Mouse (Mus musculus) intestine, embryonic 15.5 days (tissue): ENCODE data around the gene Best3. TPM values are rescaled to one million over a fixed set of nuclear protein-coding genes. Genes with fewer than 3 reads are reported as not detected.

ENCODE experiments used
- ATAC-seq: fragments of 200-750 bp; cut with Nextera tagmentation; 2 replicates; pipeline ENCODE4 v1.8.0; 2017; ENCODE audit warnings: moderate TSS enrichment, moderate library complexity
- H3K27ac ChIP-seq: fragments of 300-500 bp; sonication (generic); 2 replicates; pipeline ENCODE4 v1.5.1; 2015; ENCODE audit warnings: mild to moderate bottlenecking, inconsistent platforms
- H3K27me3 ChIP-seq: fragments of 300-500 bp; sonication (generic); replicated peaks from 2 replicates; pipeline ENCODE4 v1.6.1; 2015; ENCODE audit warnings: inconsistent platforms
- H3K36me3 ChIP-seq: fragments of 300-500 bp; sonication (generic); 2 replicates; pipeline ENCODE4 v1.6.1; 2015; ENCODE audit warnings: inconsistent platforms
- H3K4me1 ChIP-seq: fragments of 300-500 bp; sonication (generic); replicated peaks from 2 replicates; pipeline ENCODE4 v1.6.1; 2015; ENCODE audit warnings: inconsistent platforms
- H3K4me2 ChIP-seq: fragments of 300-500 bp; sonication (generic); replicated peaks from 2 replicates; pipeline ENCODE4 v1.6.1; 2015; ENCODE audit warnings: mild to moderate bottlenecking, inconsistent platforms
- H3K4me3 ChIP-seq: fragments of 300-500 bp; sonication (generic); replicated peaks from 2 replicates; pipeline ENCODE4 v1.5.1; 2015; ENCODE audit warnings: inconsistent platforms
- H3K9ac ChIP-seq: fragments of 300-500 bp; sonication (generic); 2 replicates; pipeline ENCODE4 v1.6.1; 2015; ENCODE audit warnings: inconsistent platforms
- H3K9me3 ChIP-seq: fragments of 300-500 bp; sonication (generic); 2 replicates; pipeline ENCODE4 v1.6.1; 2016; ENCODE audit warnings: inconsistent platforms
- WGBS: fragments of 180-500 bp; shearing (Covaris S2); methylation state at CpG from one replicate; pipeline ENCODE4 v1.1.7; 2015; 5-methylcytosine and 5-hydroxymethylcytosine counted together
- polyA plus RNA-seq: library from polyadenylated mRNA; unstranded; fragments of >200 nt; fragmentation: Nextera tagmentation; extraction: Ambion mirVana; gene quantifications from 2 replicates; pipeline ENCODE4 v1.2.1, GENCODE M21; 2015

Best3 gene
- polyA plus RNA-seq, 1 experiment from 2014 or later, result not detected

DNA sequence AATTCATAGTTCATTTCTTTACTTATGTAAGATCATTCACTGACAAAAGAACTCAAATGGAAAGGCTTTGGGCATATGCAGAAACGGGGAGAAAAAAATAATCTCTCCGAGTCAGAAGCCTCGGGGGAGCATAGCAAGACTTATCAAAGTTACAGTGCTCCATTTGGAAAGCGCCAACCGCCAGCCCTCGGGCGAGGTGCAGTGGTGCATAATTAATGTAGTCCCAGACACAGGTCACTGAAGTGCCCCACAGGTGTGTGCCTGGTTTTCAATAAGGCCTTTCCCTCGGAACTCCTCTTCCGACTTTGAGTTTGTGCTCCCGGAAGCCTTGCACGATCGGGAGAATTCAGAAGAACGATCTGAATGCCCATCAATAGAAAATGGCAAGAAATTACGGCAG is 24.0 kb upstream of the Best3 start:
- Histone ChIP-seq H3K27ac (no peak overlapping the region), H3K27me3 (no peaks in the 10 kb centered on the region), H3K9me3 (no peaks in the 10 kb centered on the region), H3K9ac (no peak overlapping the region), H3K4me1 (no peaks in the 10 kb centered on the region), H3K4me3 (no peak overlapping the region), H3K36me3 (no peaks in the 10 kb centered on the region), H3K4me2 (no peak overlapping the region)
- WGBS, result 82% methylated on average over 14 of the region's 14 CpGs
- ATAC-seq, result no peak

DNA sequence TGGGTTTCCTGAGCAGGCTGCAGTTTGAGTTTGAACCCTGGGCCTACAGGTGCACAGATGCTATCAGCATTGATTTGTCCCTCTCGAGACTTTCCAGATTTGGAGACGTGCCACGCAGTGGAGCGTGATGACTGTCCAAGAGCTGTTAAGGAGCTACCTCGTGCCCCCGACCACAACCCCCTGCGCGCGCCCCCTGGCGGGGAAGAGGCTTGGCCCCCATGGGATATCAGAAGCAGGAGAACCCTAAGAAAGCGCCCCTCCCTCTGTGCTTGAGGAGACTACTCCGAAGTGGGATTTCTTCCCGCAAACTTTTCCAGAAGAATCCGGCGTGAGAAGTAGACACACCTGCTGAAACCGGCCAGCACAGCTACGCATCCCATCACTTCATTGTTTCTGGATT is 23.3 kb upstream of the Best3 start:
- H3K4me3 ChIP-seq, result no peak overlapping the region
- WGBS, result 65% methylated on average over 17 of the region's 17 CpGs
- H3K4me2 ChIP-seq, result no peak overlapping the region
- H3K27me3 ChIP-seq, result no peaks in the 10 kb centered on the region
- H3K4me1 ChIP-seq, result no peaks in the 10 kb centered on the region
- no peaks in the 10 kb centered on the region for H3K36me3 ChIP-seq
- no peak for ATAC-seq
- H3K9me3 ChIP-seq, result no peaks in the 10 kb centered on the region
- H3K27ac ChIP-seq, result no peak overlapping the region
- no peak overlapping the region for H3K9ac ChIP-seq

DNA sequence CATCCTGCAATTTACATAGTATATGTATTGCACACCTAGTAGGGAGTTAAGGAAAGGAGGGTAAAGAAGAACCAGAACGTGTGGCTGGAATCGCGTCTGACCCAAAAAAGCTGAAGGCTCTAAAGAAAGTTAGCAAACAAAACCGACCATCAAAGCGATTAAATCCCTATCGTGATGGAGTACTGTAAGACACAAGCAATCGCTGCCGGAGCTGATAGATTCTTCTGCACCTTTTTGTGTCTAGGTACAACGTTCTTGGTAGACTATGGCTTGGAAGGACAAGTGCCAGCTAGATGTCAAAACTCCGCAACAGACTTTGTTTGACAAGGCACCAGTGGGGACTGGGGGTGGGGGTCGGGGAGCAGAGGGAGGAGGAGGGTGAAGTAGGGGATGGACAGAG is 22.0 kb upstream of the Best3 start:
- H3K36me3 ChIP-seq, result no peaks in the 10 kb centered on the region
- no peaks in the 10 kb centered on the region for H3K4me1 ChIP-seq
- 72% methylated on average over 11 of the region's 11 CpGs for WGBS
- ATAC-seq, result no peak
- no peak overlapping the region for H3K4me3 ChIP-seq
- H3K27me3 ChIP-seq, result no peaks in the 10 kb centered on the region
- H3K27ac ChIP-seq, result no peak overlapping the region
- H3K9ac ChIP-seq, result no peak overlapping the region
- H3K4me2 ChIP-seq, result no peak overlapping the region
- no peaks in the 10 kb centered on the region for H3K9me3 ChIP-seq

DNA sequence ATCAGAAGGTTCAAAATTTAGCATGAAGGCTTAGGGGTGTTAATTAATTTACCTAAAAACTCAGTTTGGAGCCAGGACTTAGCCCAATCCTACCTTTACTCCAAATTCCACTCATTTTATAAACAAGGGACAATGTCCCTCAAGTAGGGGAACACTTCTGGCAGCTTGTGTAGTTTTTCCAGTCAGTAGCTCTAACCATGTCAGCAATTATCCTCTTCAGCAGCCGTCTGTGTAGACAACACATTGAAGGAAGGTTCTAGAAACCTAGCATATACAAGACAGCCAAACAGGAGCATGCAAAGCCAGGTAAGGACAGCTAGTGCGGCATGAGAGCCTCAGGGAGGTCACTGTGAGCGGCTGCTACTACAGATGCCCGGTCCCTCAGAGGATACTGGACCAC is 21.5 kb upstream of the Best3 start:
- H3K27me3 ChIP-seq, result no peaks in the 10 kb centered on the region
- no peak overlapping the region for H3K4me3 ChIP-seq
- H3K9me3 ChIP-seq, result no peaks in the 10 kb centered on the region
- H3K36me3 ChIP-seq, result no peaks in the 10 kb centered on the region
- H3K9ac ChIP-seq, result no peak overlapping the region
- ATAC-seq, result no peak
- H3K4me1 ChIP-seq, result no peaks in the 10 kb centered on the region
- H3K27ac ChIP-seq, result no peak overlapping the region
- 82% methylated on average over 4 of the region's 4 CpGs for WGBS
- no peak overlapping the region for H3K4me2 ChIP-seq

DNA sequence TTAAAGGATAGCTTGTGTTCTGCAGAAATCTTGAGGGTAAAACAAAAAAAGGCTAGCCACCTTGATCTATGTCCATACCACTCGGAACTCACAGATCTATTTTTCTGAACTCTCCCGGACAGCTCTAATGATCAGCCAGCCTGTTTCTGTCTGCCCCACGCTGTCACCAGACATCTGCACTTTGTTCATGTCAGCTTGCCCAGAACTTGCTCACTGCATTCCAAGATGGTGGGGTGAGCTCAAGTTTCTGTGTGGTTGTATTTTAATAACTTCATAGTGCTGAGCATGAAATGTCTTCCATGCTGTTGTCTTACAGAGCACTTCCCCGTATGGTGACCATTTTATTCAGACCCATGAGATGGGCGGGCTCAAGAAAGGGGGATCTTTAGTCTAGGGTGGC is 20.8 kb upstream of the Best3 start:
- H3K27ac ChIP-seq, result no peak overlapping the region
- no peaks in the 10 kb centered on the region for H3K36me3 ChIP-seq
- H3K4me3 ChIP-seq, result no peak overlapping the region
- no peak overlapping the region for H3K4me2 ChIP-seq
- H3K9ac ChIP-seq, result no peak overlapping the region
- no peaks in the 10 kb centered on the region for H3K27me3 ChIP-seq
- H3K4me1 ChIP-seq, result no peaks in the 10 kb centered on the region
- WGBS, result 47% methylated on average over 5 of the region's 5 CpGs
- ATAC-seq, result no peak
- H3K9me3 ChIP-seq, result no peaks in the 10 kb centered on the region

DNA sequence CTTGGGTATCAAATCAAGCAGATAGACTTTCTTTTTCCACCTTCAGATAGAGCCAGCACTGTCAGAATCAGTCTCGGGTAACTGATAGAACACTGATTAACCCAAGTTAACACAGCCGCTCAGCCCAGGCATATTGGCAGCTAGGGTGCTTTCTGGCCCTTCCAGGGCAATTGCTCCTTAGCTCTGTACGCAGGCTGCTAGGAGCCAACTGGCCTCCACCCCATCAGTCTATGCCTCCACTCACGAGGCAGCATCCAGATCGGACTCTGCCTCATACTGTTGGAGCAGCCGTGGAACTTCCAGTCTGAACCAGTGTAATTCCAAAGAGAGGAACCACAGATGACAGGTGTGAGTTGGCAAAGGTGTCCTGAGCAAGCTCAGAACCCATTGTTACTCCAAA is 20.0 kb upstream of the Best3 start:
- Histone ChIP-seq H3K4me3 (no peak overlapping the region), H3K36me3 (no peaks in the 10 kb centered on the region), H3K9ac (no peak overlapping the region), H3K27ac (no peak overlapping the region), H3K9me3 (no peaks in the 10 kb centered on the region), H3K4me1 (no peaks in the 10 kb centered on the region), H3K4me2 (no peak overlapping the region), H3K27me3 (no peaks in the 10 kb centered on the region)
- no peak for ATAC-seq
- 73% methylated on average over 6 of the region's 6 CpGs for WGBS

DNA sequence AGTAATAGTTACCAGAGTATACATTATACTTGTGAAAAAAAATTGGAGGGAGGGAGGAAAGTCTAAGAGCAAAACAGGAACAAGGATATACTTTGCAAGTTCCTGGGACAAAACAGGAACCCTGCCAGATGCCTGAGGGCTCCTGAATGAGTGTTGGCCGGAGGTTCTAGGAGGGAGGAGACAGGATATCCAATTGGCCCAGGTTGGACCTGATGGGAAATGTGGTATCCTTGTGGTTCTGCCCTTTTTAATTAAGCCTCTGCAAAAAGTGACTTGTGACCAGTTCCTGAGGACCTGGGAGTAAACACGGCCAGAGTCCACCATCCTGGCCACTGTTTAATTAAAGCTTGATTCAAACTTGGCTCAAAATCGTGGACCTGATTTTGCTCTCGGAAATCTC is 17.4 kb upstream of the Best3 start:
- H3K36me3 ChIP-seq, result no peaks in the 10 kb centered on the region
- H3K4me2 ChIP-seq, result no peak overlapping the region
- WGBS, result 86% methylated on average over 4 of the region's 4 CpGs
- no peak for ATAC-seq
- no peaks in the 10 kb centered on the region for H3K4me1 ChIP-seq
- H3K4me3 ChIP-seq, result no peak overlapping the region
- no peak overlapping the region for H3K9ac ChIP-seq
- no peak overlapping the region for H3K27ac ChIP-seq
- H3K27me3 ChIP-seq, result no peaks in the 10 kb centered on the region
- no peaks in the 10 kb centered on the region for H3K9me3 ChIP-seq

DNA sequence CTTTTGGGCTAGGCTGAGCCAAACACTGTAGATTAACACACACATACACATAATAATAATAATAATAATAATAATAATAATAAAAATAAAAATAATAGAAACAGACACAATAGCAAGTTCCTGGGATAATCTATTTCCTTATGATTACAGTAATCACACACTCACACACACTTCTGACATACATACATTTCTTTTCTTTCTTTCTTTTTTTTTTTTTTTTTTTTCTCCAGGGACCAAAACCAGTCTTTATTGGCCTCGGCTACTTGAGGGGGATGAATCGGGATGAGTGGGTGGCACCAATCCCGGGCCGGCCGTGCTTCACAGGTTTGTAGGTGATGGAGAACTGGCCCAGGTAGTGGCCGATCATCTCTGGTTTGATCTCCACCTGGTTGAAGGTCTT is 13.6 kb upstream of the Best3 start, which contains the start of gene Gm10271:
Gm10271 (minus strand) TSS at position 101 of the 400 bp plus-strand sequence.
- Histone ChIP-seq H3K27me3 (no peaks in the 10 kb centered on the region), H3K9me3 (no peaks in the 10 kb centered on the region), H3K4me2 (no peak within 1 kb of the TSS), H3K4me1 (no peaks in the 10 kb centered on the region), H3K36me3 (no peaks in the 10 kb centered on the region), H3K4me3 (no peak within 1 kb of the TSS), H3K9ac (no peak within 1 kb of the TSS), H3K27ac (no peak within 1 kb of the TSS)
- no peak for ATAC-seq
- 93% methylated on average over 6 of the region's 6 CpGs for WGBS

DNA sequence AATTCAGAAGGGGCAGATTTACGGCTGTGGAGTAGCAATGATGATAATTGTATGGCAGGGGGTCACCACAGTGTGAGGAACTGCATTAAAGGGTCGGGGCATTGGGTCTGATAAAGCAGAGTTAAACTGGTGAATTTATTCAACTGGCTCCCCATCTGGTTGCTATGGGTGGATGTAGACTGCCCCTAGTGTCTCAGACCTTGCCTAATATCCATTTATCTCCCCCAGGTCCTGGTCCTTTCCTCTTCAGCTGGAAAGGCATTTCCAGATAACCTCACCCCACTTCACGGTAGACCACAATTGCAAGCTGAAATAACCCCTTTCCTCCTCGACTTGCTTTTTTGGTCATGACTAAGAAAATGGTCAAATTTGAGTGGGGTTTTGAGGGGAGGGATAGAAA is 8.7 kb upstream of the Best3 start:
- no peak overlapping the region for H3K27ac ChIP-seq
- H3K36me3 ChIP-seq, result no peaks in the 10 kb centered on the region
- H3K9ac ChIP-seq, result no peak overlapping the region
- H3K27me3 ChIP-seq, result no peaks in the 10 kb centered on the region
- no peaks in the 10 kb centered on the region for H3K9me3 ChIP-seq
- ATAC-seq, result no peak
- WGBS, result 27% methylated on average over 4 of the region's 4 CpGs
- H3K4me2 ChIP-seq, result no peak overlapping the region
- no peaks in the 10 kb centered on the region for H3K4me1 ChIP-seq
- H3K4me3 ChIP-seq, result no peak overlapping the region

DNA sequence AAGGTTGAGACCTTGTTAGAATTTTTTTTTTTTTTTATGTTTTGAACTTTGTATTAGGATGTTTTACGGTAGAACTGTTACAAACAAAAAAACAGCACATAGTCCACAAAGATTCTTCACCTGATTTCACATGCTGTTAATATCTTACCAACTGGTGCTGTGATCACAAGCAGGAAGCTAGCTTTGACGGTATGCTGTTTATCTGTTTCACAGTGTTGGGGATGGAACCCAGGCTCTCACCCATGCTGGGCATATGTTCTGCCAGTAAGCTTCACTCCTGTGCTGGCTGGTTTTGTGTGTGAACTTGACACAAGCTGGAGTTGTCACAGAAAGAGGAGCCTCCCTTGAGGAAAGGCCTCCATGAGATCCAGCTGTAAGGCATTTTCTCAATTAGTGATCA is 8.3 kb upstream of the Best3 start:
- H3K27ac ChIP-seq, result no peak overlapping the region
- WGBS, result 73% methylated on average over 2 of the region's 2 CpGs
- H3K9me3 ChIP-seq, result no peaks in the 10 kb centered on the region
- no peaks in the 10 kb centered on the region for H3K36me3 ChIP-seq
- H3K27me3 ChIP-seq, result no peaks in the 10 kb centered on the region
- no peak overlapping the region for H3K9ac ChIP-seq
- H3K4me2 ChIP-seq, result no peak overlapping the region
- no peak overlapping the region for H3K4me3 ChIP-seq
- ATAC-seq, result no peak
- H3K4me1 ChIP-seq, result no peaks in the 10 kb centered on the region

DNA sequence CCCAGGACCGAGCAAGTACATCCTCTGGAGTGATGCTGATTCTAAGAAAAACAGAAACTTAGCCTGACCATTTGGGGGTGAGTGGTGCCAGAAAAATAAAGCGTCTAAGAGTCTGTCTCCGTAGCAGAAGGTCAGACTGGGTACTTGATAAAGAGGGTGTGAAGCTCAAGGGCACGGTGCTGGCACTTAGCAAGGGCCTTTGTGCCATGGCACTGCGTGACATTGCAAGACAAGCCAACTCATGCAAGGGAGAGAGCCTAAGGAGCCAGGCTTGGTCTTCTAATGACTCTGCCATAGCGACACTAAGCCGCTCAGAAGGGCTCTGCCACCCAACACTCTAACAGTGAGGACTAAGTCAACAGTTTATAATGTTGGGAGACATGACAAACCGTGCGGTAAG is 7.3 kb upstream of the Best3 start:
- H3K9ac ChIP-seq, result no peak overlapping the region
- 87% methylated on average over 9 of the region's 9 CpGs for WGBS
- no peak overlapping the region for H3K4me3 ChIP-seq

DNA sequence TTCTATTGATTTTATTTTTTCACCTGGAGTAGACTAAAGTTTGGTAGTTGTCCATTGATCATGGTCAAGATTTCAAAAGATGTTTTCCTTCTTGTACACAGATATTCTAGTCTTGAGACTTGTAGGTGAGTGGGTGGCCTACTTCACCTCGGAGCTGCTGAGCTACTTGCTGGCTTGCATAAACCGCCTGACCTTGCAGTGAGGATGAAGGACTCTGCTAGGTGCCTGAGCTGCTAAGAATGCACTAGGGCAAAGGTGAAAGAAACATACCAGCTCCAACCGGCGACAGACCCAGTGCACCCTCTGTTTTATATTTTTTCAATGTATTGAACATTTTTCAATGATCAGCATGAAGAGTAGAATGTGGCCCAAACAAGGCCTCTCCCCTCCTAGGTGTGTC is 5.8 kb upstream of the Best3 start:
- no peak overlapping the region for H3K27ac ChIP-seq
- H3K4me2 ChIP-seq, result no peak overlapping the region
- no peaks in the 10 kb centered on the region for H3K4me1 ChIP-seq
- no peaks in the 10 kb centered on the region for H3K36me3 ChIP-seq
- no peaks in the 10 kb centered on the region for H3K27me3 ChIP-seq
- H3K9me3 ChIP-seq, result no peaks in the 10 kb centered on the region
- WGBS, result 67% methylated on average over 4 of the region's 4 CpGs
- H3K9ac ChIP-seq, result no peak overlapping the region
- H3K4me3 ChIP-seq, result no peak overlapping the region
- no peak for ATAC-seq

More for the DNA sequence above, 7.3 kb upstream of the Best3 start:
- Histone ChIP-seq H3K36me3 (no peaks in the 10 kb centered on the region), H3K27ac (no peak overlapping the region), H3K27me3 (no peaks in the 10 kb centered on the region), H3K9me3 (no peaks in the 10 kb centered on the region), H3K4me1 (no peaks in the 10 kb centered on the region), H3K4me2 (no peak overlapping the region)
- ATAC-seq, result no peak

DNA sequence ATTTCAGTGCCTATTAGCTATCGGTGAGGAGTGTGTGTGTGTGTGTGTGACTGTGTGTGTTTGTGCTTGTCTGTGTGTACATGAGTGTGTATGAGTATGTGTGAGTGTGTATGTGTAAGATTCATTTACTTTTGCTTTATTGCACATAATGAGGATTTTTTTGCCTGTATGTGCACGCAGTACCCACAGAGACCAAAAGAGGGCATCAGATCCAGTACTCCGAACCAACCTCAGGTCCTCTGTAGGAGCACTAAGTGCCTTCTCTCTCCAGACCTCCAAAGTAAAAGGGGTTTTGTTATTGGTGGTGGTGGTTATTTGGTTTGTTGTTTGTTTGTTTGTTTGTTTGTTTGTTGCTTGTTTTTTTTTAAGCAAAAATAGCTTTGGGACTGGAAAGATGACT is 5.2 kb upstream of the Best3 start:
- no peak overlapping the region for H3K4me3 ChIP-seq
- no peaks in the 10 kb centered on the region for H3K36me3 ChIP-seq
- no peaks in the 10 kb centered on the region for H3K9me3 ChIP-seq
- no peak overlapping the region for H3K9ac ChIP-seq
- ATAC-seq, result no peak
- H3K4me2 ChIP-seq, result no peak overlapping the region
- 83% methylated on average over 3 of the region's 3 CpGs for WGBS
- H3K4me1 ChIP-seq, result no peaks in the 10 kb centered on the region
- H3K27me3 ChIP-seq, result no peaks in the 10 kb centered on the region
- no peak overlapping the region for H3K27ac ChIP-seq

DNA sequence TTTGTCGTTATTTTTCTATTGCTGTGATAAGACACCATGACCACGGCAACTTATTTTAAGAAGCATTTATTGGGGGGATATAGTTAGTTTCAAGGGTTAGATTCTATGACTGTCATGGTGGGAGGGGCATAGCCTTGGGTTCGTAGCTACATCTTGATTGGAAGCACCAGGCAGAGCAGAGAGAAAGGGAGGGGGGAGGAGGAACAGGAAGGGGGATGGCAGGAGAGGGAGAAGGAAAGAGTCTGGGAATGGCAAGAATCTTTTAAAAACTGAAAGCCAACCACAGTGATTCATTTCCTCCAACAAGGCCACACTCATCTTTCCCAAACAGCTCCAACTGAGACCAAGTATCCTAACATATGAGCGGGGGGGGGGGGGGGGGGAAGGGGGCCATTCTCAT is 3.6 kb upstream of the Best3 start:
- Histone ChIP-seq H3K27ac (no peak overlapping the region), H3K9ac (no peak overlapping the region), H3K27me3 (no peaks in the 10 kb centered on the region), H3K4me3 (no peak overlapping the region), H3K9me3 (no peaks in the 10 kb centered on the region), H3K36me3 (no peaks in the 10 kb centered on the region), H3K4me2 (no peak overlapping the region), H3K4me1 (no peaks in the 10 kb centered on the region)
- ATAC-seq, result no peak
- WGBS, result 56% methylated on average over 4 of the region's 4 CpGs
